Mouse (Mus musculus) embryonic fibroblast, embryonic 13.5 days (primary cell): ENCODE results near the gene Exoc2.

Experiments
- CTCF ChIP-seq: IDR thresholded peaks from 2 replicates; pipeline ENCODE4 v1.5.1; 2011; ENCODE audit warnings: mild to moderate bottlenecking, control low read depth, low read length, moderate library complexity, borderline replicate concordance; ENCODE audit not compliant: insufficient read depth
- POLR2A ChIP-seq: IDR thresholded peaks from 2 replicates; pipeline ENCODE4 v1.6.1; 2011; ENCODE audit warnings: low read depth, mild to moderate bottlenecking, control low read depth, low read length, moderate library complexity

- TF ChIP-seq POLR2A (no peak), CTCF (no peak)
Observed at GRCm38 (mm10) chr13:30793196-30793595, 180.7 kb downstream of the Exoc2 start.
